8 mouse cellular contexts compared by ENCODE assay signal in the genomic region with DNA sequence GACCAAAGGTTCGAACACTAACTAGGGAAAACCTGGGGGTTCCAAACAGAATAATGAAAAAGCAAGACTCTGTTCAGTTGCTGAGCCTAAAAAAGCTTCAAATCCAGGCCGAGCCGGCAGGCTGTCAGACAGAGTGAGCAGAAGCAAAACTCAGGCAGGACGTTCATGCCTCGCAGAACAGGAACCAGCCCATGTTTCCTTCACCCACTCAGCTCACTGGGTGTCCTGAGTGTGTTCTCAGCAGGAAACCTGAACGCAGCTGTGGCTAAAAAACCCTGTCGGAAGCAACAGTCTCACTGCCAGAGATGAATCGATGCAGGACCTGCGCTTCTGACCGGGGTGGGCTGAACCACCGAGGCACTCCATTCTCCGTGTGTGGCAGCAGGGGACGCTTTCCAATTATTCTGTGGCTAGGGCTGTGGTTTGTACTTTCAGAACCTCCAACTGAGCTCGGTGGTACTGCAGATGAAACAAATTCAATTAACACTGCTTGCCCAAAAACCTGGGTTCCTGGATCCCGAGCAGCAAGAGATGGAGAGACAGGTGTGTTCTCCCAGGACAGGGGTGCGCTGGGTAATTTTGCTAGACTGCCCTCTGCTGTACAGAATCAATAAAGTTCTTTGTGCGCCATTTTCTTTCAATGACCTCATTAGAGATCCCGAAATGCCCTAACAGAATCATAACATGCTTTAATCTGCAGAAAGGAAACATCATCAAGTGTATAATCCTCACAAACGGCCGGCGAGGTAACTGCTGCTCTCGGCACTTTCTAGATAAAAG.
DNase-seq lines count a peak whose midpoint lies in the region; ATAC-seq lines count a peak whose summit lies in the region.

No protein-coding gene starts in this region.

- H3K27me3 ChIP-seq in megakaryocyte, embryonic 14.5 days (replicated peaks): no peaks in the 10 kb centered on the region

- no peaks in the 10 kb centered on the region for H3K36me3 ChIP-seq in megakaryocyte, embryonic 14.5 days (replicated peaks; ENCODE audit: low read length)

- ATAC-seq in cerebellum, adult (ENCODE audit: insufficient number of reproducible peaks, low FRiP score, low TSS enrichment): no peak
- ATAC-seq in frontal cortex, adult (ENCODE audit: low TSS enrichment): peak; percentile 87
- no peak for ATAC-seq in monocyte, adult 5-6 weeks (replicated peaks; ENCODE audit: insufficient number of reproducible peaks, low FRiP score, low TSS enrichment, poor library complexity, severe bottlenecking)

- H3K9me3 ChIP-seq in megakaryocyte, embryonic 14.5 days: no peaks in the 10 kb centered on the region

- peaks cover 34% of the 10 kb centered on the region for H3K4me1 ChIP-seq in megakaryocyte, embryonic 14.5 days

- H3K4me3 ChIP-seq in megakaryocyte, embryonic 14.5 days (replicated peaks): peak overlapping the region; percentile 83

- DNase-seq in cerebellum, adult 9-10 months: peak; percentile 14
- peak; percentile 40 for DNase-seq in CD4-positive helper T cell, adult 2 months (ENCODE audit: low read depth, low spot score)
- DNase-seq in urinary bladder, adult 18-20 months (ENCODE audit: low spot score in 2 of 2): no peak
- no peak for DNase-seq in liver

Comparison
In these comparisons a context has a peak if more than half of its experiments do, and no peak if none do; other contexts are left out.
1. DNase-seq: peak in cerebellum, adult 9-10 months (single experiment) and CD4-positive helper T cell, adult 2 months (single experiment); none in urinary bladder, adult 18-20 months (0 of 2) and liver (single experiment).